Mouse (Mus musculus) forebrain, postnatal 0 days (tissue): ENCODE measurements at regions not wholly inside any gene's neighbourhood (a gene's known extent, or its start where the extent isn't known, plus 50 kb on each side); places are given as distances from the start of the nearest gene placed in this dataset.

Source experiments
- ATAC-seq: fragments of 200-750 bp; cut with Nextera tagmentation; 2 replicates; pipeline ENCODE4 v1.8.0; 2017; ENCODE audit warnings: mild to moderate bottlenecking, moderate library complexity
- DNase-seq: peaks from one replicate; pipeline ENCODE4 v3.0.0-alpha.2; 2015
- H3K27ac ChIP-seq: fragments of 300-500 bp; sonication (generic); 2 replicates; pipeline ENCODE4 v1.5.1; 2014; ENCODE audit warnings: low read depth, mild to moderate bottlenecking, antibody characterized with exemption, low read length, moderate library complexity, mixed read lengths
- H3K27me3 ChIP-seq: fragments of 300-500 bp; sonication (generic); 2 replicates; pipeline ENCODE4 v1.6.1; 2014; ENCODE audit warnings: mild to moderate bottlenecking, low read length, mixed read lengths; ENCODE audit not compliant: insufficient read depth
- H3K36me3 ChIP-seq: fragments of 300-500 bp; sonication (generic); 2 replicates; pipeline ENCODE4 v1.6.1; 2014; ENCODE audit warnings: mild to moderate bottlenecking, moderate library complexity; ENCODE audit not compliant: insufficient read depth
- H3K4me1 ChIP-seq: fragments of 300-500 bp; sonication (generic); 2 replicates; pipeline ENCODE4 v1.6.1; 2014; ENCODE audit warnings: antibody characterized with exemption; ENCODE audit not compliant: insufficient read depth
- H3K4me2 ChIP-seq: fragments of 300-500 bp; sonication (generic); 2 replicates; pipeline ENCODE4 v1.6.1; 2014; ENCODE audit warnings: low read depth, mild to moderate bottlenecking, moderate library complexity
- H3K4me3 ChIP-seq: fragments of 300-500 bp; sonication (generic); 2 replicates; pipeline ENCODE4 v1.5.1; 2014; ENCODE audit warnings: low read depth, low read length, mixed read lengths
- H3K9ac ChIP-seq: fragments of 300-500 bp; sonication (generic); 2 replicates; pipeline ENCODE4 v1.6.1; 2014; ENCODE audit warnings: mild to moderate bottlenecking
- H3K9me3 ChIP-seq: fragments of 300-500 bp; sonication (generic); 2 replicates; pipeline ENCODE4 v1.6.1; 2016; ENCODE audit warnings: low read length
- CTCF ChIP-seq: sonication (generic); IDR thresholded peaks from 2 replicates; pipeline ENCODE4 v1.5.1; 2016; ENCODE audit warnings: antibody characterized with exemption, control low read depth, low read depth
- WGBS: fragments of 180-500 bp; shearing (Covaris S2); extraction: QIAGEN DNeasy Blood & Tissue Kit; methylation state at CpG from one replicate; pipeline ENCODE4 v1.1.7; 2014; 5-methylcytosine and 5-hydroxymethylcytosine counted together

DNA sequence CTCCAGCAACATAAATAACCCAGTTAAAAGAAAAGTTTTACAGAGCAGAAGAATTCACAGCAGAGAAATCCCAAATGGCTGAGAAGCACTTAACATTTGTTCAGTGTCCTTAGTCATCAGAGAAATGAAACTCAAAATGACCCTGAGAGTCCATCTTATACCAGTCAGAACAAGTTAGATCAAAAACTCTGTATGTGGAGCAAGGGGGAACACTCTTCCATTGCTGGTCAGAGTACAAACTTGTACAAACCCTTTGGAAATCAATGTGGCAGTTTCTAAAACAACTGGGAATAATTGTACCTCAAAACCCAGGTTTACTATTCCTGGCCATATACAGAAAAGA is 559.7 kb upstream of the Sorcs1 start:
- no peak overlapping the region for H3K4me3 ChIP-seq
- no peaks in the 10 kb centered on the region for H3K36me3 ChIP-seq
- no peaks in the 10 kb centered on the region for H3K9me3 ChIP-seq
- no peak overlapping the region for H3K27ac ChIP-seq
- DNase-seq (no peak), ATAC-seq (no peak)
- H3K4me2 ChIP-seq = no peak overlapping the region
- H3K4me1 ChIP-seq = no peaks in the 10 kb centered on the region
- H3K27me3 ChIP-seq = no peaks in the 10 kb centered on the region
- H3K9ac ChIP-seq = no peak overlapping the region
- TF ChIP-seq CTCF = no peak

DNA sequence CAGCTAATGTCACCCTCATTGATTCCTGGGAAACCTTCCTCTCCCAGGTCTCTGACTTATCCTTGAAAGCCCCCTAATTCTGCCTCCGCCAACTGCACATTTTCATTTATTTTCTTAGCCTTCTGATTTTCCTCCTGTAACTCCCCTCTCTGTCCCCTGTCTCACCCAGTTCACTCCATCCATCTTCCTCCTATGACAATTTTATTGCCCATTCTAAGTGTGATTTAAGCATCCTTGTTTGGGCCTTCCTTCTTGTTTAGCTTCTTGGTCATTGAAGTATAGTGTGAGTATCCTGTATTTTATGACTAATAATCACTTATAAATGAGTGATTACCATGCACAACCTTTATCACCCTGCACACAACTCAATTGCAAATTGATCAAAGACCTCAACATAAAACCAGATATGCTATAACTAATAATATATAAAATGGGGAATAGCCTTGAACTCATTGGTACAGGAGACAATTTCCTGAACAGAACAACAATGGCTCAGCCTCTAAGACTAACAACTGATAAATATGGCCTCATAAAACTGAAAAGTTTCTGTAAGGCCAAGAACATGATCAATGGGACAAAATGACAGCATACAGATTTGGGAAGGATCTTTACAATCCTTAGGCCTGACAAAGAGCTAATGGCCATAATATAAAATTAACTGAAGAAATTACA is 559.2 kb upstream of the Sorcs1 start:
- TF ChIP-seq CTCF = no peak
- Histone ChIP-seq H3K27ac (no peak overlapping the region), H3K27me3 (no peaks in the 10 kb centered on the region), H3K4me3 (no peak overlapping the region), H3K4me2 (no peak overlapping the region), H3K9me3 (no peaks in the 10 kb centered on the region), H3K36me3 (no peaks in the 10 kb centered on the region), H3K9ac (no peak overlapping the region), H3K4me1 (no peaks in the 10 kb centered on the region)
- no peak for ATAC-seq
- 100% methylated on average over 1 of the region's 1 CpGs for WGBS
- DNase-seq = no peak

DNA sequence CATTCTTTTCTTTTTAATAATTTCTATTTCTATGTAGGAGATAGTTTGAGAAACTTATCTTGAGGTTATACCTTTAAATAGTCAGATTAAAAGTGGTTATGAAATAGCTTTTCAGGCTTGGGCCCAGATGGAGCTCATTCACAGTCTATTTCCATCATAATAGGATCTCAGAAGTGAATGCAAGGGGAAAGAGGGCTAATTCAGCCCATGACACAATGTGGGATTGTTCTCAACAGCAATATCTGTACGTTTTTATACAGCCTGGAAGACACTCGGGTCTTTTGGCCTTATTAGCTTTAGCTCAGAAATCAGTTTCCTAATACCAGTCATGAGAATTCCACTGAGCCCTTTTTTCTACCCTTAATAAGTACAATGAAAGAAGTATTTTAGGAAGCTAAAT is 554.1 kb upstream of the Sorcs1 start:
- Histone ChIP-seq H3K9me3 (no peaks in the 10 kb centered on the region), H3K4me1 (no peaks in the 10 kb centered on the region), H3K27ac (no peak overlapping the region), H3K27me3 (no peaks in the 10 kb centered on the region), H3K9ac (no peak overlapping the region), H3K36me3 (no peaks in the 10 kb centered on the region), H3K4me3 (no peak overlapping the region), H3K4me2 (no peak overlapping the region)
- ATAC-seq (no peak), DNase-seq (no peak)
- 22% methylated on average over 2 of the region's 2 CpGs for WGBS
- no peak for TF ChIP-seq CTCF

GRCm38 (mm10) chr19:51226932-51227331 is 548.5 kb upstream of the Sorcs1 start:
- no peak for TF ChIP-seq CTCF
- 19% methylated on average over 1 of the region's 1 CpGs for WGBS
- no peaks in the 10 kb centered on the region for H3K9me3 ChIP-seq
- H3K4me1 ChIP-seq = no peaks in the 10 kb centered on the region
- DNase-seq (no peak), ATAC-seq (no peak)
- no peak overlapping the region for H3K9ac ChIP-seq
- no peaks in the 10 kb centered on the region for H3K27me3 ChIP-seq
- no peak overlapping the region for H3K4me2 ChIP-seq
- H3K27ac ChIP-seq = no peak overlapping the region
- no peaks in the 10 kb centered on the region for H3K36me3 ChIP-seq
- H3K4me3 ChIP-seq = no peak overlapping the region

DNA sequence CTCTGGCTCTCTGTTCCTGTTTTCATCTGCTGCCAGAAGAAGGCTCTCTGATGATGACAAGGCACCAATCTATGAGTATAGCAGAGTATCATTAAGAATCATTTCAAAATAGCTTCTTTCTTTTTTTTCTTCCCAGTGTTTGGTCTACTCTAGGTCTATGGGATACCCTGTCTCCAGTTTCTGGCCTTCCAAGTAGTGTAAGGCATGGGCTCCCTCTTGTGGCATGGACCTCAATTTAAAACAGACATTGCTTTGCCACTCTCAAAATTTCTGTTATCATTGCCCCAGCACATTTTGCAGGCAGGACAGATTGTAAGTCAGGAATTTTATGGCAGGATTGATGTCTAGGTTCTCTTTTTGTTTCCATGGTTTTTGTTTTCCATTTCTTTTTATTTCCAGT is 522.9 kb upstream of the Sorcs1 start:
- H3K4me2 ChIP-seq = no peak overlapping the region
- H3K27me3 ChIP-seq = no peaks in the 10 kb centered on the region
- H3K4me1 ChIP-seq = no peaks in the 10 kb centered on the region
- no peak for ATAC-seq
- no peak overlapping the region for H3K27ac ChIP-seq
- TF ChIP-seq CTCF = peak; percentile 60
- H3K9me3 ChIP-seq = no peaks in the 10 kb centered on the region
- no peak overlapping the region for H3K9ac ChIP-seq
- no peak overlapping the region for H3K4me3 ChIP-seq
- no peaks in the 10 kb centered on the region for H3K36me3 ChIP-seq
- peak; percentile 33 for DNase-seq
